Mouse (Mus musculus) embryo, embryonic 11 days (tissue): Measurements from ENCODE around the gene Fabp7.
A peak's percentile ranks its signal among the peaks of the same experiment; 100 is the strongest.

ENCODE experiments used
- DNase-seq: peaks from one replicate; pipeline ENCODE4 v3.0.0-alpha.2; 2015

The Fabp7 gene

GRCm38 (mm10) chr10:57807754-57808153 lies 23.1 kb downstream of the Fabp7 start:
- no peak for DNase-seq

- DNase-seq = no peak
Measured at GRCm38 (mm10) chr10:57812161-57812856, 27.6 kb downstream of the Fabp7 start.

GRCm38 (mm10) chr10:57814295-57814694 lies 29.6 kb downstream of the Fabp7 start:
- DNase-seq = no peak

GRCm38 (mm10) chr10:57815869-57816268 lies 31.2 kb downstream of the Fabp7 start:
- DNase-seq = no peak

- DNase-seq = no peak
Measured at GRCm38 (mm10) chr10:57819209-57819608, 34.5 kb downstream of the Fabp7 start.

- DNase-seq = peak; percentile 80
Measured at GRCm38 (mm10) chr10:57822473-57822872, 37.8 kb downstream of the Fabp7 start.

GRCm38 (mm10) chr10:57828649-57829048 lies 44.0 kb downstream of the Fabp7 start:
- DNase-seq = peak; percentile 69

- no peak for DNase-seq
Measured at GRCm38 (mm10) chr10:57829621-57830020, 44.9 kb downstream of the Fabp7 start.

GRCm38 (mm10) chr10:57835094-57835493 lies 50.4 kb downstream of the Fabp7 start:
- DNase-seq = no peak

GRCm38 (mm10) chr10:57835982-57836381 lies 51.3 kb downstream of the Fabp7 start:
- DNase-seq = no peak
